Mouse (Mus musculus) CH12F3 (cell line): Measurements from ENCODE around the gene Bglap.

Experiments
- in situ Hi-C: fragments of 300-500 bp; cut with MboI; formaldehyde crosslinking; loops from 2 replicates; pipeline ENCODE4 v1.14.3; 2020; ENCODE audit warnings: low sequenced_read_pairs

Bglap gene

GRCm38 (mm10) chr3:88354396-88355165 is 29.7 kb downstream of the Bglap start:
- in situ Hi-C loops: no loop called here

- in situ Hi-C loops: no loop called here
Measured at GRCm38 (mm10) chr3:88352907-88353306, 31.4 kb downstream of the Bglap start.

GRCm38 (mm10) chr3:88350732-88351131 is 33.5 kb downstream of the Bglap start:
- in situ Hi-C loops: no loop called here

GRCm38 (mm10) chr3:88339006-88339405 is 45.3 kb downstream of the Bglap start:
- in situ Hi-C loops: no loop called here

- in situ Hi-C loops: no loop called here
Measured at GRCm38 (mm10) chr3:88338316-88338715, 45.9 kb downstream of the Bglap start.

GRCm38 (mm10) chr3:88337367-88338020 is 46.8 kb downstream of the Bglap start:
- in situ Hi-C loops: no loop called here

GRCm38 (mm10) chr3:88336058-88337013 is 47.9 kb downstream of the Bglap start, which contains the start of the genes Tmem79 and Smg5:
Gene Tmem79, minus strand, starts transcription at chr3:88336148.
Gene Smg5, plus strand, starts transcription at chr3:88336260.
- in situ Hi-C loops: no loop called here

- in situ Hi-C loops: no loop called here
Measured at GRCm38 (mm10) chr3:88335436-88336053, 48.7 kb downstream of the Bglap start.

GRCm38 (mm10) chr3:88334902-88335435 is 49.3 kb downstream of the Bglap start:
- in situ Hi-C loops: no loop called here

GRCm38 (mm10) chr3:88334029-88334658 is 50.1 kb downstream of the Bglap start:
- in situ Hi-C loops: no loop called here
